Mouse (Mus musculus): ENCODE data around the gene Gm49337. TPM values are rescaled to one million over a fixed set of nuclear protein-coding genes. Genes with fewer than 3 reads are reported as not detected.
A peak's percentile ranks its signal among the peaks of the same experiment; 100 is the strongest.

The Gm49337 gene
- total RNA-seq, 2 experiments from 2014 or later, result 2.3 to 5.9 TPM

- no peak for DNase-seq (ENCODE audit: low spot score in 2 of 2)
These were observed 148.9 kb downstream of the Gm49337 start for GRCm38 (mm10) chr4:116322127-116322526.

- no peak for DNase-seq (ENCODE audit: low spot score in 2 of 2)
These were observed 156.1 kb downstream of the Gm49337 start for GRCm38 (mm10) chr4:116329256-116329655.

GRCm38 (mm10) chr4:116336294-116336693, 163.1 kb downstream of the Gm49337 start:
- DNase-seq (ENCODE audit: low spot score in 2 of 2), result no peak

GRCm38 (mm10) chr4:116342119-116342518, 168.9 kb downstream of the Gm49337 start:
- peak; percentile 55 to 66 for DNase-seq (ENCODE audit: low spot score in 2 of 2)

Other genes with a start within 250 kb of the Gm49337 start
- not detected for gene Dmbx1, start 233.5 kb upstream of the Gm49337 start, total RNA-seq (2021)
- 100 to 1,000 TPM in 1 of 2 experiments, 10 to 100 TPM in 1; 85.2 to 101 TPM for gene Faah, start 155.5 kb upstream of the Gm49337 start, total RNA-seq (2021)
- 10 to 100 TPM; 13.3 TPM for gene Nsun4, start 119.5 kb upstream of the Gm49337 start, total RNA-seq (2021)
- gene Uqcrh, start 98.3 kb upstream of the Gm49337 start, total RNA-seq (2021), result 100 to 1,000 TPM; 434 to 461 TPM
- gene Lrrc41, start 98.1 kb upstream of the Gm49337 start, total RNA-seq (2021), result 10 to 100 TPM; 44.7 to 54.3 TPM
- under 1 TPM; 0.49 TPM for gene Rad54l, start 49.7 kb upstream of the Gm49337 start, total RNA-seq (2021)
- gene Pomgnt1, start 49.5 kb upstream of the Gm49337 start, total RNA-seq (2021), result 10 to 100 TPM; 77.7 to 83.0 TPM
- gene Lurap1, start 22.0 kb upstream of the Gm49337 start, total RNA-seq (2021), result 10 to 100 TPM; 36.7 to 37.7 TPM
- under 1 TPM in 1 of 2 experiments, not detected in 1; 0.33 TPM for gene Tspan1, start 5.8 kb upstream of the Gm49337 start, total RNA-seq (2021)
- not detected for gene 1700042G07Rik, start within 50 bp of the Gm49337 start, total RNA-seq (2021)
- 10 to 100 TPM; 36.2 to 38.8 TPM for gene Pik3r3, start 48.2 kb downstream of the Gm49337 start, total RNA-seq (2021)